In genomic region chr17:46555673-46556583, GRCm38 (mm10) we compare ENCODE assay signal across 7 mouse cellular contexts. TPM values are rescaled to one million over a fixed set of nuclear protein-coding genes. Genes with fewer than 3 reads are reported as not detected.
A peak's percentile ranks its signal among the peaks of the same experiment; 100 is the strongest.
DNase-seq lines count a peak whose midpoint lies in the region; ATAC-seq and TF ChIP-seq lines count a peak whose summit lies in the region.

TSS of gene Srf (minus strand) at chr17:46556175.

- H3K27me3 ChIP-seq in embryonic facial prominence, embryonic 10.5 days (replicated peaks; ENCODE audit: low read depth, poor library complexity, severe bottlenecking) = no peaks in the 10 kb centered on the region
- H3K27me3 ChIP-seq in intestine, postnatal 0 days (replicated peaks; ENCODE audit: control insufficient read depth, insufficient read depth, low read length) = no peaks in the 10 kb centered on the region
- no peaks in the 10 kb centered on the region for H3K27me3 ChIP-seq in midbrain, embryonic 12.5 days
- no peaks in the 10 kb centered on the region for H3K27me3 ChIP-seq in small intestine, adult 2 months (ENCODE audit: control insufficient read depth, insufficient read depth, low read length)

- WGBS in embryonic facial prominence, embryonic 10.5 days = 0% methylated on average over 87 of the region's 87 CpGs
- under 1% methylated on average over 86 of the region's 87 CpGs for WGBS in intestine, postnatal 0 days
- WGBS in midbrain, embryonic 12.5 days = under 1% methylated on average over 87 of the region's 87 CpGs
- WGBS in small intestine, adult 2 months = under 1% methylated on average over 87 of the region's 87 CpGs

- H3K4me3 ChIP-seq in embryonic facial prominence, embryonic 10.5 days = peak within 1 kb of the TSS; percentile 97
- H3K4me3 ChIP-seq in intestine, postnatal 0 days (ENCODE audit: low read depth, low read length) = peak within 1 kb of the TSS; percentile 94
- H3K4me3 ChIP-seq in midbrain, embryonic 12.5 days = peak within 1 kb of the TSS; percentile 99
- peak within 1 kb of the TSS; percentile 82 for H3K4me3 ChIP-seq in small intestine, adult 2 months (ENCODE audit: low read depth, low read length)

- DNase-seq in adrenal gland, postnatal 10 days = peak; percentile 97
- peak; percentile 98 for DNase-seq in embryonic facial prominence, embryonic 10.5 days (ENCODE audit: low spot score)
- DNase-seq in gonadal fat pad, adult 2 months (ENCODE audit: low read depth) = peak; percentile 89
- peak; percentile 97 for DNase-seq in left cerebral cortex, postnatal 4 days

- peak; percentile 91 for ATAC-seq in intestine, postnatal 0 days
- ATAC-seq in midbrain, embryonic 12.5 days (ENCODE audit: low FRiP score, low read depth) = peak; percentile 92

- TF ChIP-seq CTCF in intestine, postnatal 0 days (IDR thresholded peaks at IDR 0.05; ENCODE audit: low read depth) = peak; percentile 67
- peak; percentile 54; the same call in 1 of the 2 replicates for TF ChIP-seq CTCF in small intestine, adult 2 months (IDR thresholded peaks at IDR 0.05; ENCODE audit: extremely low read depth, insufficient read length, insufficient replicate concordance, low read depth, low read length)

- peak within 1 kb of the TSS; percentile 97 for H3K9ac ChIP-seq in intestine, postnatal 0 days (ENCODE audit: low read depth, low read length)
- peak within 1 kb of the TSS; percentile 98 for H3K9ac ChIP-seq in midbrain, embryonic 12.5 days (replicated peaks)

- H3K4me2 ChIP-seq in intestine, postnatal 0 days (replicated peaks; ENCODE audit: low read depth) = peak within 1 kb of the TSS; percentile 96
- peak within 1 kb of the TSS; percentile 91 for H3K4me2 ChIP-seq in midbrain, embryonic 12.5 days (replicated peaks)

- peaks cover 58% of the 10 kb centered on the region for H3K4me1 ChIP-seq in embryonic facial prominence, embryonic 10.5 days
- 0 out of 2 replicates have a peak, but pooled peaks cover 4% of the 10 kb centered on the region for H3K4me1 ChIP-seq in intestine, postnatal 0 days (replicated peaks; ENCODE audit: control insufficient read depth, insufficient read depth, low read length)
- H3K4me1 ChIP-seq in midbrain, embryonic 12.5 days = peaks cover 34% of the 10 kb centered on the region
- H3K4me1 ChIP-seq in small intestine, adult 2 months (ENCODE audit: control insufficient read depth, insufficient read depth, insufficient read length, low read length) = peaks cover 11% of the 10 kb centered on the region

- intact Hi-C loops in left cerebral cortex, postnatal 4 days (cut with DNase I) = loop anchor here (10.0 kb wide), 1 partner anchor 89 kb away; the partner anchor contains the start of genes Klc4 and Mrpl2

- peak within 1 kb of the TSS; percentile 99 for H3K27ac ChIP-seq in embryonic facial prominence, embryonic 10.5 days (replicated peaks)
- peak within 1 kb of the TSS; percentile 88 for H3K27ac ChIP-seq in intestine, postnatal 0 days (ENCODE audit: low read depth, low read length)
- peak within 1 kb of the TSS; percentile 92 for H3K27ac ChIP-seq in midbrain, embryonic 12.5 days (replicated peaks)
- H3K27ac ChIP-seq in small intestine, adult 2 months (ENCODE audit: insufficient read depth, low read depth, low read length) = peak within 1 kb of the TSS; percentile 64

- TF ChIP-seq POLR2A in small intestine, adult 2 months (IDR thresholded peaks at IDR 0.05; ENCODE audit: low read depth, low read length) = peak; percentile 14; the same call in 1 of the 2 replicates

- H3K9me3 ChIP-seq in embryonic facial prominence, embryonic 10.5 days = no peaks in the 10 kb centered on the region
- H3K9me3 ChIP-seq in intestine, postnatal 0 days (ENCODE audit: control insufficient read depth) = no peaks in the 10 kb centered on the region
- no peaks in the 10 kb centered on the region for H3K9me3 ChIP-seq in midbrain, embryonic 12.5 days

- H3K36me3 ChIP-seq in embryonic facial prominence, embryonic 10.5 days (replicated peaks) = peaks cover 16% of the 10 kb centered on the region
- peaks cover 11% of the 10 kb centered on the region for H3K36me3 ChIP-seq in intestine, postnatal 0 days (ENCODE audit: control insufficient read depth, insufficient read depth)
- H3K36me3 ChIP-seq in midbrain, embryonic 12.5 days = peaks cover 9% of the 10 kb centered on the region
- H3K36me3 ChIP-seq in small intestine, adult 2 months (ENCODE audit: control insufficient read depth, insufficient read depth, low read length) = peaks cover 13% of the 10 kb centered on the region

RNA-seq across cellular contexts. Expression of gene Srf, which starts in this region (rescaled TPM):
- total RNA-seq in adrenal gland, postnatal 10 days (2021) = 10 to 100 TPM; 33.6 to 37.6 TPM
- polyA plus RNA-seq in embryonic facial prominence, embryonic 10.5 days (2016; fragmentation: Nextera tagmentation; extraction: Ambion mirVana) = 5.6 and 7.0 TPM in 2 replicates
- 96.7 and 114 TPM in 2 replicates for polyA plus RNA-seq in gonadal fat pad, adult 2 months (2012; rRNA removed)
- 5.1 and 5.2 TPM in 2 replicates for polyA plus RNA-seq in intestine, postnatal 0 days (2015; fragmentation: Nextera tagmentation; extraction: Ambion mirVana)
- total RNA-seq in left cerebral cortex, postnatal 4 days (2021) = 10 to 100 TPM; 55.2 to 58.1 TPM
- polyA plus RNA-seq in midbrain, embryonic 12.5 days (2016; fragmentation: Nextera tagmentation; extraction: Ambion mirVana) = 6.6 and 8.1 TPM in 2 replicates
- 103 and 183 TPM in 2 replicates for polyA plus RNA-seq in small intestine, adult 2 months (2012; rRNA removed)

Comparison
In these comparisons a context has a peak if more than half of its experiments do, and no peak if none do; other contexts are left out.
1. Peak in every context shown above with its lines: DNase-seq, ATAC-seq, H3K4me3 ChIP-seq and H3K27ac ChIP-seq.
2. RNA of gene Srf (polyA plus RNA-seq): 103 to 183 TPM in small intestine, adult 2 months and 96.7 to 114 TPM in gonadal fat pad, adult 2 months; 6.6 to 8.1 TPM in midbrain, embryonic 12.5 days, 5.6 to 7.0 TPM in embryonic facial prominence, embryonic 10.5 days and 5.1 to 5.2 TPM in intestine, postnatal 0 days; every median in the first group is over 10 times any median in the second.